Mouse (Mus musculus) hindbrain, embryonic 16.5 days (tissue): ENCODE data around the gene Ehd1. TPM values are rescaled to one million over a fixed set of nuclear protein-coding genes. Genes with fewer than 3 reads are reported as not detected.

Experiments used
- ATAC-seq: fragments of 200-750 bp; cut with Nextera tagmentation; 2 replicates; pipeline ENCODE4 v1.8.0; 2017; ENCODE audit warnings: moderate TSS enrichment, moderate library complexity
- H3K27ac ChIP-seq: fragments of 300-500 bp; sonication (generic); 2 replicates; pipeline ENCODE4 v1.5.1; 2014; ENCODE audit warnings: low read depth, mild to moderate bottlenecking, control low read depth, low read length, moderate library complexity
- H3K27me3 ChIP-seq: fragments of 300-500 bp; sonication (generic); replicated peaks from 2 replicates; pipeline ENCODE4 v1.6.1; 2014; ENCODE audit warnings: low read length; ENCODE audit not compliant: control insufficient read depth, insufficient read depth
- H3K36me3 ChIP-seq: fragments of 300-500 bp; sonication (generic); 2 replicates; pipeline ENCODE4 v1.6.1; 2014; ENCODE audit warnings: mild to moderate bottlenecking, low read length, moderate library complexity, mixed read lengths; ENCODE audit not compliant: control insufficient read depth, insufficient read depth
- H3K4me1 ChIP-seq: fragments of 300-500 bp; sonication (generic); 2 replicates; pipeline ENCODE4 v1.6.1; 2014; ENCODE audit warnings: low read depth, low read length; ENCODE audit not compliant: control insufficient read depth, insufficient read depth
- H3K4me2 ChIP-seq: fragments of 300-500 bp; sonication (generic); 2 replicates; pipeline ENCODE4 v1.6.1; 2014; ENCODE audit warnings: mild to moderate bottlenecking, low read length, control low read depth, moderate library complexity
- H3K4me3 ChIP-seq: fragments of 300-500 bp; sonication (generic); 2 replicates; pipeline ENCODE4 v1.5.1; 2014; ENCODE audit warnings: mild to moderate bottlenecking, low read length, control low read depth, moderate library complexity
- H3K9ac ChIP-seq: fragments of 300-500 bp; sonication (generic); 2 replicates; pipeline ENCODE4 v1.6.1; 2014; ENCODE audit warnings: low read depth, mild to moderate bottlenecking, control low read depth, low read length, moderate library complexity
- H3K9me3 ChIP-seq: fragments of 300-500 bp; sonication (generic); 2 replicates; pipeline ENCODE4 v1.6.1; 2014; ENCODE audit warnings: mild to moderate bottlenecking, low read length, moderate library complexity; ENCODE audit not compliant: control insufficient read depth
- WGBS: fragments of 180-500 bp; shearing (Covaris S2); extraction: QIAGEN DNeasy Blood & Tissue Kit; methylation state at CpG from one replicate; pipeline ENCODE4 v1.1.7; 2014; 5-methylcytosine and 5-hydroxymethylcytosine counted together
- polyA plus RNA-seq: library from polyadenylated mRNA; unstranded; fragments of >200 nt; fragmentation: Nextera tagmentation; extraction: Ambion mirVana; gene quantifications from 2 replicates; pipeline ENCODE4 v1.2.1, GENCODE M21; 2015

Gene Ehd1
- polyA plus RNA-seq, 1 experiment from 2014 or later, result 105 TPM

DNA sequence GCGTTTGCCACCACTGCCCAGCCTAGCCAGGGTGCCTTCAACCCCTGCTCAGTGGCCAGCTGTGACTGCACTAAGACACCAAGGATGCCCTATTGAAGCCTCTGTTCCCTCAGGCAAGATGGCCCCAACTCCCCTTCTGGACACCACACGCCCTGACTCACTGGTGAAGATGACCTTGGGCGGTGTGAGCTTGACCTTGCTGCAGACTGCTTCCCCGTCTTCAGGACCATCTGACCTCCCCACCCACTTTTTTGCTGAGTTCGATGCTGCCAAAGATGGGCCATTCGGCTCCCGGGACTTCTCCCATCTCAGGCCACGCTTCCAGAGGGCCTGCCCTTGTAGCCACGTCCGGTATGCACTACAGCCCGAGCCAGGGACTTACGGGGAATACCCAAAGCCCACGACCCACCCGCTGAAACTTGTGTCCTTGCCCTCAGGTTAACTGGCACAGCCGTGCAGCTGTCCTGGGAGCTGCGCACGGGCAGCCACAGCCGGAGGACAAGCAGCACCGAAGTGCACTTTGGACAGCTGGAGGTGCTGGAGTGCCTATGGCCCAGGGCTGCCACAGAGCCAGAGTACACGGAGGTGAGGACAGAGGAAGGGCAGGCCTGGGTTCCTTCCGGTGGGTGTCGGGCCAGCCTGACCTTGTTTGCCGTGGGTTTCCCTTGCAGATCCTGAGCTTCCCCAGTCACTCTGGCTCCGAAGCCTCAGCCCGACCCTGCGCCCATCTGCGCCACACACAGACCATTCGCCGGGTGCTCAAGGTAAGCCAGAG is 28.8 kb upstream of the Ehd1 start:
- Histone ChIP-seq H3K27me3 (no peaks in the 10 kb centered on the region), H3K9me3 (no peaks in the 10 kb centered on the region), H3K4me1 (peaks cover 5% of the 10 kb centered on the region), H3K27ac (no peak overlapping the region), H3K36me3 (peaks cover 46% of the 10 kb centered on the region), H3K9ac (no peak overlapping the region), H3K4me2 (no peak overlapping the region), H3K4me3 (no peak overlapping the region)
- ATAC-seq, result no peak
- WGBS, result 94% methylated on average over 29 of the region's 29 CpGs

DNA sequence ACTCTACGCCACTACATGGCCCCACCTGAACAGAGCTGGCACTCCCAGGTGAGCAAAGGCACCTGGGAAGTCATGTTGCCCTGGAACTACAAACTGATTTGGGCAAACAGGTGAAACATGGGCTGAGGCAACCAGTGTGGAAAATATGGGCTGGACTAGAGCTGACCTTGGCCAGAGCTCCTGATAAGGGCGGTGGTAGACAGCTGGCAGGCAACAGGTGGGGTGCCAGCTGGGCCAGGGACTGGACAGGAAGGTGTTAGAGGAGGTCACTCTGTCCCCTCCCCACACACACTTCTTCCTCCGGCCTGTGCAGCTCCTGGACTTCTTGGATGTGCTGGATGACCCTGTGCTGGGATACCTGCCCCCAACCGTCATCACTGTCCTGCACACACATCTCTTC is 23.5 kb upstream of the Ehd1 start:
- no peak overlapping the region for H3K27ac ChIP-seq
- peaks cover 53% of the 10 kb centered on the region for H3K36me3 ChIP-seq
- H3K9ac ChIP-seq, result no peak overlapping the region
- WGBS, result 93% methylated on average over 4 of the region's 4 CpGs
- no peak overlapping the region for H3K4me3 ChIP-seq
- ATAC-seq, result no peak
- no peak overlapping the region for H3K4me2 ChIP-seq
- no peaks in the 10 kb centered on the region for H3K9me3 ChIP-seq
- no peaks in the 10 kb centered on the region for H3K4me1 ChIP-seq
- H3K27me3 ChIP-seq, result no peaks in the 10 kb centered on the region

DNA sequence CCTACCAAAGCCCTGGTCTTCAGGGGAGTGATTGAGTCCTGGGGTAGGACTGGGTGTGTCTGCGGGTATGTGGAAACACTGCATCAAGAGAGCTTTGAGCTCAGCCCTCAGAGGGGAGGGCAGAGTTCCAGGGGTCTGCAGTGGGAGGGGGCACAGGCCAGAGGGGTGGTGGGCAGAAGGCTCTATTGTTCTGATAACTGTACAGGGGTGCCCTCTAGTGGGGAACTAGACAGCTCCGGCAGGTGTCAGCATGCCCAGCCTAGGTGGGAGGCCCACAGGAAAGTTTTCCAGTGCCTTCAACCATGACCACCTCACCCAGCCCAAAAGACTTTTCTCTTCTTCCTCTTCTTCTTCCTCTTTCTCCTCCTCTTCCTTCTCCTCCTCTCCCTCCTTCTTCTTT is 16.1 kb upstream of the Ehd1 start:
- 76% methylated on average over 2 of the region's 2 CpGs for WGBS
- Histone ChIP-seq H3K27me3 (no peaks in the 10 kb centered on the region), H3K36me3 (peaks cover 47% of the 10 kb centered on the region), H3K4me1 (no peaks in the 10 kb centered on the region), H3K9me3 (no peaks in the 10 kb centered on the region), H3K4me2 (no peak overlapping the region), H3K27ac (no peak overlapping the region), H3K4me3 (no peak overlapping the region), H3K9ac (no peak overlapping the region)
- no peak for ATAC-seq

- no peaks in the 10 kb centered on the region for H3K4me1 ChIP-seq
- H3K27me3 ChIP-seq, result no peaks in the 10 kb centered on the region
- H3K9ac ChIP-seq, result no peak overlapping the region
- no peak for ATAC-seq
- WGBS, result 82% methylated on average over 4 of the region's 4 CpGs
- H3K4me3 ChIP-seq, result no peak overlapping the region
- H3K27ac ChIP-seq, result no peak overlapping the region
- H3K9me3 ChIP-seq, result no peaks in the 10 kb centered on the region
- peaks cover 47% of the 10 kb centered on the region for H3K36me3 ChIP-seq
- H3K4me2 ChIP-seq, result no peak overlapping the region
Measured at GRCm38 (mm10) chr19:6260946-6261345, 15.6 kb upstream of the Ehd1 start.

GRCm38 (mm10) chr19:6261379-6261778 is 15.1 kb upstream of the Ehd1 start:
- Histone ChIP-seq H3K9me3 (no peaks in the 10 kb centered on the region), H3K4me2 (no peak overlapping the region), H3K4me3 (no peak overlapping the region), H3K9ac (no peak overlapping the region), H3K36me3 (peaks cover 44% of the 10 kb centered on the region), H3K27ac (no peak overlapping the region), H3K27me3 (no peaks in the 10 kb centered on the region), H3K4me1 (no peaks in the 10 kb centered on the region)
- no peak for ATAC-seq
- WGBS, result 94% methylated on average over 14 of the region's 14 CpGs

DNA sequence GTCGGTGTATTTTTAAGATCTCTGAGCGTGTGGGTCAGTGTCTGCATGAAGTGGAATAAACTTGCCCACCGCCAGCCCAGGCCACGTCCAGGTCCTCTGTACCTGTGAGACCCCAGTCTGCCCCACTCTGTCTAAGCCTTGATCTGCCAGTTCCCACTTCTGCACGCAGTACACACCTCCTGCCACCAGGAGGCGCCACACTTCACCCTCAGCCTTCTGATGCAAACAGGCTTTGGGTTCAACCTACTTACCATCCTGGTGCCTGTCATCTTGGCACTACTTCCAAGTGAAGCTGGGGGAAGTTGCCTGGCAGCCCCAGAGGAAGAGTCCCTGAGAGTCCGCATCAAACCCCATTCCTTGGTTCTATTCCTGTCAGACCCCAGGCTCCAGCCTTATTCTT is 14.3 kb upstream of the Ehd1 start:
- Histone ChIP-seq H3K9me3 (no peaks in the 10 kb centered on the region), H3K4me2 (no peak overlapping the region), H3K4me1 (no peaks in the 10 kb centered on the region), H3K36me3 (peaks cover 37% of the 10 kb centered on the region), H3K27me3 (no peaks in the 10 kb centered on the region), H3K9ac (no peak overlapping the region), H3K27ac (no peak overlapping the region), H3K4me3 (no peak overlapping the region)
- WGBS, result 66% methylated on average over 7 of the region's 7 CpGs
- ATAC-seq, result no peak

- no peaks in the 10 kb centered on the region for H3K27me3 ChIP-seq
- H3K9me3 ChIP-seq, result no peaks in the 10 kb centered on the region
- no peaks in the 10 kb centered on the region for H3K4me1 ChIP-seq
- H3K9ac ChIP-seq, result no peak overlapping the region
- peaks cover 31% of the 10 kb centered on the region for H3K36me3 ChIP-seq
- 90% methylated on average over 8 of the region's 8 CpGs for WGBS
- H3K4me3 ChIP-seq, result no peak overlapping the region
- ATAC-seq, result no peak
- no peak overlapping the region for H3K4me2 ChIP-seq
- no peak overlapping the region for H3K27ac ChIP-seq
Measured at GRCm38 (mm10) chr19:6262839-6263433, 13.6 kb upstream of the Ehd1 start.

DNA sequence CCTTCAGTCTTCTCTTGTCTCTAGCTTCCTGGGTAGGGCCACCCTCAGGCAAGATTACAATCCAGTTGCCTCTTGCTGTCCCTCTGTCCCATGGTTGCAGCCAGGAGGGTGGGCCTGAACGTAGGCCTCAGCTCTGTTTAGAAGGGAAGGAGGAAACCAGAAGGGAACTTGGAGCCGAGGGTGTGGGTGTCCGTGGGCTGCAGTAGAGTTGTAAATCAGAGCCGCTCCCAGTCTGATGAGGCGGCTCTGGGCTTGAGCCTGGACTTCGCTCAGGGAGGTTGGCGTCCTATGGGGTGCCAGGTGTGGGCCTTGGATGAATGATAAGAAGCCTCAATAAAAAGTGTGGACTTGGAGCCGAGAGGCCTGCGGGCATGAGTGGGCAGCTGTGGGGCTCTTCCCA is 12.3 kb upstream of the Ehd1 start:
- ATAC-seq, result no peak

DNA sequence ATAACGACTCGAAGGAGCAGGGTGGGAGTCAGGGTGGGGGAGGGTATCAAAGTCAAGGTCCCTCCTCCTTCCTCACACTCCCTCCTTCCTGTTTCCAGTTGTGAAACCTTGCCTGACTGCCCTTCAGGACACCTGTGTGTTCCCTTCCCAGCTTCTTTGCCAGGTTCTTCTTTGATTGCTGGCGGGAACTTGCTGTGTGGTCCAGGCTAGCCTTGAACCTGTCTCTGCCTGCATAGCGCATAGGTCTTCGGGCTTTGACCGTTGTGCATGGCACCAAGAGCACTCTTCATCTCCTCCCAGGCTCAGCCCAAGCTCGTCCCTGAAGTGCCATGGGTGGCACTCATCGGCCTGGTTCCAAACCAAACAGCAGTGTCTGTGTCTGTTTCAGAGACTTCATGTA is 11.6 kb upstream of the Ehd1 start:
- 90% methylated on average over 8 of the region's 8 CpGs for WGBS
- peaks cover 21% of the 10 kb centered on the region for H3K36me3 ChIP-seq
- no peak overlapping the region for H3K4me3 ChIP-seq
- H3K9me3 ChIP-seq, result no peaks in the 10 kb centered on the region
- H3K27ac ChIP-seq, result no peak overlapping the region
- ATAC-seq, result no peak
- H3K4me1 ChIP-seq, result no peaks in the 10 kb centered on the region
- H3K9ac ChIP-seq, result no peak overlapping the region
- H3K4me2 ChIP-seq, result no peak overlapping the region
- no peaks in the 10 kb centered on the region for H3K27me3 ChIP-seq

More for the DNA sequence above, 12.3 kb upstream of the Ehd1 start:
- H3K4me2 ChIP-seq, result no peak overlapping the region
- 85% methylated on average over 9 of the region's 9 CpGs for WGBS
- no peaks in the 10 kb centered on the region for H3K4me1 ChIP-seq
- peaks cover 23% of the 10 kb centered on the region for H3K36me3 ChIP-seq
- H3K27ac ChIP-seq, result no peak overlapping the region
- no peak overlapping the region for H3K4me3 ChIP-seq
- no peaks in the 10 kb centered on the region for H3K27me3 ChIP-seq
- H3K9me3 ChIP-seq, result no peaks in the 10 kb centered on the region
- no peak overlapping the region for H3K9ac ChIP-seq
